Mouse (Mus musculus): ENCODE measurements around the gene Itpkb.

DNA sequence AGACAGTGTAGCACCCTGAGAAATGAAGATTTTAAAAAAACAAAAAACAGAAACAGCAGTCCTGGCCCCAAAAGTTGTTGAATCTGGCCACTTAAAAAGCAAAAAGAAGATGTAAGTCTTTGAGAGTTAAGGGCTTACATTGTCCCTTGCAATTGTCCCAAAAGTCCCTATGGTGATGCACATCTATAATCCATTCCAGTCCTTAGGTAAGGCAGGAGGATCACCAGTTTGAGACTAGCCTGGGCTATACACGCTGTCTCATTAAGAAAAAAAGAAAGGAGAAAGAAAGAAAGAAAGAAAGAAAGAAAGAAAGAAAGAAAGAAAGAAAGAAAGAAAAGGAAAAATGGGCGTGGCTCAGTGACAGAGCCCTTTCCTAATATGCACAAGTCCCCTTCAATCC lies 34.4 kb downstream of the Itpkb start:
- TF ChIP-seq TAL1 (IDR thresholded peaks at IDR 0.05; ENCODE audit: low read length) (no peak), GATA1 (IDR thresholded peaks at IDR 0.05; ENCODE audit: low read length) (no peak)
